Mouse (Mus musculus) ES-Bruce4 (cell line): ENCODE data around the gene Gli2. TPM values are rescaled to one million over a fixed set of nuclear protein-coding genes. Genes with fewer than 3 reads are reported as not detected.

ENCODE experiments used
- H3K27ac ChIP-seq: 2 replicates; pipeline ENCODE4 v1.5.1; 2012; ENCODE audit warnings: low read length, inconsistent platforms; ENCODE audit not compliant: insufficient read depth
- H3K27me3 ChIP-seq: 2 replicates; pipeline ENCODE4 v1.6.1; 2012; ENCODE audit warnings: mild to moderate bottlenecking, low read length, inconsistent platforms; ENCODE audit not compliant: control insufficient read depth, poor library complexity, insufficient read depth, severe bottlenecking
- H3K36me3 ChIP-seq: 2 replicates; pipeline ENCODE4 v1.6.1; 2012; ENCODE audit warnings: inconsistent platforms, mild to moderate bottlenecking, low read length, moderate library complexity; ENCODE audit not compliant: control insufficient read depth, poor library complexity, insufficient read depth, severe bottlenecking
- H3K4me1 ChIP-seq: one replicate; pipeline ENCODE4 v1.8.1; 2011; ENCODE audit warnings: low read length; ENCODE audit not compliant: control insufficient read depth, insufficient read depth
- H3K4me3 ChIP-seq: 2 replicates; pipeline ENCODE4 v1.5.1; 2011; ENCODE audit warnings: low read depth, mild to moderate bottlenecking, low read length
- H3K9ac ChIP-seq: 2 replicates; pipeline ENCODE4 v1.6.1; 2012; ENCODE audit warnings: low read depth, mild to moderate bottlenecking, inconsistent platforms; ENCODE audit not compliant: poor library complexity, severe bottlenecking
- H3K9me3 ChIP-seq: replicated peaks from 2 replicates; pipeline ENCODE4 v1.6.1; 2012; ENCODE audit warnings: mild to moderate bottlenecking, low read length, inconsistent platforms; ENCODE audit not compliant: control insufficient read depth, poor library complexity, insufficient read depth, severe bottlenecking
- CTCF ChIP-seq: IDR thresholded peaks from one replicate; pipeline ENCODE4 v1.8.1; 2011; ENCODE audit warnings: low read depth, low read length
- EP300 ChIP-seq: IDR thresholded peaks from 2 replicates; pipeline ENCODE4 v1.6.1; 2011; ENCODE audit warnings: low read depth, low read length; ENCODE audit not compliant: insufficient read depth
- POLR2A ChIP-seq: IDR thresholded peaks from one replicate; pipeline ENCODE4 v1.8.1; 2011; ENCODE audit warnings: low read length; ENCODE audit not compliant: insufficient read depth
- polyA plus RNA-seq: library from polyadenylated mRNA; stranded (reverse); fragments of >200 nt; gene quantifications from 2 replicates; pipeline ENCODE4 v1.2.4, GENCODE M21; 2011; ENCODE audit warnings: low read depth; ENCODE audit not compliant: missing spikeins, insufficient read depth, insufficient read length

Gene Gli2
- polyA plus RNA-seq, 1 experiment, result 10.9 TPM

DNA sequence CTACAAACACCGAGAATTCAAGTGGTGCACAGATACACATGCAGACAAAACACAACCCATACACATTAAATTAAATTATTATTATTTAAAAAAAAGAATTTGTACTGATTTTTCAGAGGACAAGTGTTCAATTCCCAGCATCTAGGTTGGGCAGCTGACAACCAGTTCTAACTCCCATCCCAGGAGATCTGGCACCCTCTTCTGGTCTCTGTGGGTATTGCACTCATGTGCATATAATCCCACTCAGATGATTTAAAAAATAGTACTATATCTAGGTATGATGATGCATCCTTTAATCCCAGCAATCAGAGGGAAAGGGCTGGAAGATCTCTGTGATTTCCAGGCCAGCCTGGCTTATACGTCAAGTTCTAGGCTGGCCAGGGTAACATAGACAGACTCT is 231.2 kb downstream of the Gli2 start:
- H3K9ac ChIP-seq, result no peak overlapping the region
- H3K9me3 ChIP-seq, result no peaks in the 10 kb centered on the region
- no peaks in the 10 kb centered on the region for H3K36me3 ChIP-seq
- no peaks in the 10 kb centered on the region for H3K27me3 ChIP-seq
- H3K4me3 ChIP-seq, result no peak overlapping the region
- TF ChIP-seq POLR2A (no peak), CTCF (no peak), EP300 (no peak)
- no peaks in the 10 kb centered on the region for H3K4me1 ChIP-seq
- H3K27ac ChIP-seq, result no peak overlapping the region

DNA sequence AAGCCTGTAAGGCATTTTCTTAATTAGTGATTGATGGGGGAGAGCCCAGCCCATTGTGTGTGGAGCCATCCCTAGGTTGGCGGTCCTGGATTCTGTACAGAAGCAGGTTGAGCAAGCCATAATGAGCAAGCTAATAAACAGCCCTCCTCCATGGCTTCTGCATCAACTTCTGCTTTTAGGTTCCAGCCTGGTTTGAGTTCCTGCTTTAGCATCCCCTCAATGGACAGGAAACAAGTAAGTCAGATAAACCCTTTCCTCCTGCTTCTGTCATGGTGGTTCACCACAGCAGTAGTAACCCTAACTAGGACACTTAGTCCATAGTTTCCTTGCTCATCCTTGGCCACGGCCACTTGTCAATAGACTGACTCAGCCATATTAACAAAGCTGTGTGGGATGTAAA is 238.4 kb downstream of the Gli2 start:
- H3K9ac ChIP-seq, result no peak overlapping the region
- H3K27ac ChIP-seq, result no peak overlapping the region
- no peaks in the 10 kb centered on the region for H3K27me3 ChIP-seq
- H3K4me1 ChIP-seq, result no peaks in the 10 kb centered on the region
- no peak overlapping the region for H3K4me3 ChIP-seq
- no peaks in the 10 kb centered on the region for H3K36me3 ChIP-seq
- H3K9me3 ChIP-seq, result no peaks in the 10 kb centered on the region
- no peak for TF ChIP-seq CTCF
- TF ChIP-seq POLR2A, result no peak
- TF ChIP-seq EP300, result no peak

DNA sequence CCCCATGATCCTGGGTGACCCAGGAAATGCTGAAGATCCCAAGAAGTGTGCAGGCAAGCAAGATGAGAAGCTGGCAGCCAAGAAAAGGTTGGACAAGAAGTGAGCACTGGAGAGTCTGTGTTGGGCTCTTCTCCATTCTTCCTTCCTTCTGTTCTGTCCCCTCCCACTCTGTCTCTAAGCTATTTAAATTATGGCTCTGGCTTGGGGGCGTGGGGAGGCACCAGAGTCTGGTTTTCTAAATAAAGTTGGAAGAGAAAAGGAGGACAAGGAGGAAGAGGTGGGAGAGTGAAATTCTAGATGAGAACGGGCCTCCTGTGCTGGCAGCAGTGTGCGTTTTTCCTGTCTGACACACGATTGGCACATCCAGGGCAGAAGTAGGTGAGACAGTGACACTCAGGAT is 243.1 kb downstream of the Gli2 start:
- no peak overlapping the region for H3K27ac ChIP-seq
- H3K27me3 ChIP-seq, result no peaks in the 10 kb centered on the region
- no peak overlapping the region for H3K9ac ChIP-seq
- H3K9me3 ChIP-seq, result no peaks in the 10 kb centered on the region
- TF ChIP-seq POLR2A, result no peak
- TF ChIP-seq EP300, result no peak
- no peak for TF ChIP-seq CTCF
- no peaks in the 10 kb centered on the region for H3K36me3 ChIP-seq
- no peaks in the 10 kb centered on the region for H3K4me1 ChIP-seq
- no peak overlapping the region for H3K4me3 ChIP-seq

DNA sequence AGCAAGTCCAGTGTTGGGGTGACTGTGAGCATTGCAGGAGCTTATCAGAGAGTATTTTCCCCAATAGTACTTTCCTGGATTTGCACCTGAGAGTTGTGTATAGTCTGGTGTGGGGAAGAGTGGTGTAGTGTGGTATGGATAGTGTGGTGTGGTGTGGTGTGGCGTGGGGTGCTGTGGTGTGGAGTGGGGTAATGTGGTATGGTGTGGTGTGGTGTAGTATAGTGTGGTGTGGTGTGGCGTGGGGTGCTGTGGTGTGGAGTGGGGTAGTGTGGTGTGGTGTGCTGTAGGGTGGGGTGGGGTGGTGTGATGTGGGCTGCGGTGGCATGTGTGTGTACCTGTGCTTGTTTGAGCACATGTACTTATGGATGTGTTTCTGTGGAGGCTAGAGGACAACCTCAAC is 246.7 kb downstream of the Gli2 start:
- no peak overlapping the region for H3K27ac ChIP-seq
- no peak overlapping the region for H3K4me3 ChIP-seq
- H3K4me1 ChIP-seq, result no peaks in the 10 kb centered on the region
- H3K27me3 ChIP-seq, result no peaks in the 10 kb centered on the region
- TF ChIP-seq EP300 (no peak), POLR2A (no peak), CTCF (no peak)
- no peak overlapping the region for H3K9ac ChIP-seq
- H3K9me3 ChIP-seq, result no peaks in the 10 kb centered on the region
- no peaks in the 10 kb centered on the region for H3K36me3 ChIP-seq

DNA sequence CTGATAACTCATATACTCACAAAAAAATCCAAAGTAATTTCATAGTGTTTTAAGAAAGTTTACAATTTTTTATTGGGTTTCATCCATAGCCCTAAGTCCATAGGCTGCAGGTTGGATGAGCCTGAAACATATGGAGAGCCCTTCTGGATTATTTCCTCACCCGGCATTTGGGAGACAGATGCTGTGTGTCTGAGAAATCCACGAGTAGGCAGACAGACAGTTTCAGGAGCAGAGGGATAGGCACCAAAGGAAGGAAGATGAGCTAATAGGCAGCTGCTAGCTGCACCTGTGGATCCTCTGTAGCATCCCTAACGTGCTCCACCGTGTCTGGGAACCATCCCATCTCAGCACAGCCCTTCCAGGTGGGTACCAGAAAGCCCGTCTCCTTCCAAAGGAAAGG is 251.3 kb downstream of the Gli2 start:
- Histone ChIP-seq H3K27me3 (no peaks in the 10 kb centered on the region), H3K4me3 (no peak overlapping the region), H3K9ac (no peak overlapping the region), H3K4me1 (no peaks in the 10 kb centered on the region), H3K9me3 (no peaks in the 10 kb centered on the region), H3K27ac (no peak overlapping the region), H3K36me3 (no peaks in the 10 kb centered on the region)
- no peak for TF ChIP-seq CTCF
- no peak for TF ChIP-seq EP300
- TF ChIP-seq POLR2A, result no peak

DNA sequence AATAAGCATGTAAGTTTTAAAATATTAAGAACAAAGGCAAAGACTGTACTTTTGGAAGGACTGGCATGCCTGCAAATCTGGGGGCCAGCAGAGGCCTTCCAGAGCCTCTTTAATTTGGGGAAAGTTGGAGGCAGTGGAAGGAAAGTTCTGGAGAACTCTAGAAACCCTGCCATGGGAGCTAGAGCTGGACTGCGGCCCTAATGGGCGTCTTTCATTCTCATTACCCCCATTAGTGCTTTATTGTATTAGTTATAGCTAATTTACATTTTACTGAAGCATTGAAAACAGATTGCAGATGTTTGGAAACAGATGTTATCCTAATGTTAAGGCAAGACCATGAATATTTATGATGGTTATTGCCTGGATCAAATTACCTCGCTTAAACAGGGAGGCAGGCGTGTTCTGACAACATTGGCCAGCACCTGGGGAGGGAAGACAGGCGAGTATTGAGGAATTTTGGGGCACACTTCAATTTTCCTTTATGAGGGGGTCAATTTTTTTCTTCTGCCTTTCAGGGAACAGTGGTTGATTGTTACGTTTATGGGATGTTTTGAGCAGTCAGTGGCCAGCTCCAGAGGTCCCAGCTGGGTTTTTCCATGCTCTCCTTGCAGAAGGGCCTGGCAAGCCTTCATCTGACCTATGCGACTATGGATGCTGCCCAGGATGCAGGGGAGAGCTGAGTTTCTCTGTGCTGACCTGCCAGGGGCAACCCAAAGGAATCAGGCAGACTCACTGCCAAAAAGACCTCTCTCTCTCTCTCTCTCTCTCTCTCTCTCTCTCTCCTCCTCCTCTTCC is 253.9 kb downstream of the Gli2 start:
- Histone ChIP-seq H3K27ac (no peak overlapping the region), H3K4me1 (no peaks in the 10 kb centered on the region)
- TF ChIP-seq CTCF, result no peak
- no peak for TF ChIP-seq EP300
- no peak for TF ChIP-seq POLR2A

More for the DNA sequence above, 253.9 kb downstream of the Gli2 start:
- Histone ChIP-seq H3K27me3 (no peaks in the 10 kb centered on the region), H3K4me3 (no peak overlapping the region), H3K9ac (no peak overlapping the region), H3K9me3 (no peaks in the 10 kb centered on the region), H3K36me3 (no peaks in the 10 kb centered on the region)
